20 mouse cellular contexts compared by ENCODE assay signal in genomic region chr8:12389116-12389471, GRCm38 (mm10). TPM values are rescaled to one million over a fixed set of nuclear protein-coding genes. Genes with fewer than 3 reads are reported as not detected.
DNase-seq lines count a peak whose midpoint lies in the region; ATAC-seq and TF ChIP-seq lines count a peak whose summit lies in the region.
"Had no signal": no experiment of that assay in that cellular context is flagged by ENCODE, and none has a peak within 500 bp of the region (broad histone marks: within the 10 kb centered on the region; RNA-seq: fewer than 3 reads in every experiment).

No protein-coding gene starts in this region.

- peaks cover 83% of the 10 kb centered on the region for H3K4me1 ChIP-seq in hindbrain, embryonic 10.5 days (replicated peaks)
- H3K4me1 ChIP-seq in hindbrain, embryonic 16.5 days (ENCODE audit: control insufficient read depth, insufficient read depth, low read depth, low read length) = peaks cover 9% of the 10 kb centered on the region; the same call in 1 of the 2 replicates
- peaks cover 5% of the 10 kb centered on the region; the same call in 1 of the 2 replicates for H3K4me1 ChIP-seq in forebrain, postnatal 0 days (ENCODE audit: insufficient read depth)
- peaks cover 70% of the 10 kb centered on the region for H3K4me1 ChIP-seq in midbrain, embryonic 13.5 days (replicated peaks)
- H3K4me1 ChIP-seq in liver, embryonic 11.5 days (replicated peaks; ENCODE audit: control insufficient read depth, insufficient read depth, low read length) = 0 out of 2 replicates have a peak, but pooled peaks cover 4% of the 10 kb centered on the region

- H3K27ac ChIP-seq in hindbrain, embryonic 10.5 days = no peak overlapping the region
- H3K27ac ChIP-seq in hindbrain, embryonic 16.5 days (ENCODE audit: low read depth, low read length) = no peak overlapping the region
- H3K27ac ChIP-seq in forebrain, postnatal 0 days (ENCODE audit: low read depth, low read length) = peak overlapping the region; percentile 88
- H3K27ac ChIP-seq in midbrain, embryonic 13.5 days = no peak overlapping the region
- no peak overlapping the region for H3K27ac ChIP-seq in liver, embryonic 11.5 days (ENCODE audit: low read depth, low read length)
- H3K27ac ChIP-seq: gastrocnemius, adult 2 months; heart, adult 2 months; liver, embryonic 15.5 days; stomach, embryonic 15.5 days had no signal

- 1% methylated on average over 5 of the region's 5 CpGs for WGBS in hindbrain, embryonic 10.5 days
- 5% methylated on average over 5 of the region's 5 CpGs for WGBS in hindbrain, embryonic 16.5 days
- WGBS in forebrain, postnatal 0 days = 22% methylated on average over 5 of the region's 5 CpGs
- 3% methylated on average over 5 of the region's 5 CpGs for WGBS in midbrain, embryonic 13.5 days
- WGBS in liver, embryonic 11.5 days = 5% methylated on average over 5 of the region's 5 CpGs

- 0 out of 2 replicates have a peak overlapping the region, but pooled peaks have one; percentile 9 for H3K4me3 ChIP-seq in hindbrain, embryonic 10.5 days
- no peak overlapping the region for H3K4me3 ChIP-seq in hindbrain, embryonic 16.5 days (ENCODE audit: low read length)
- peak overlapping the region; percentile 9; the same call in 1 of the 2 replicates for H3K4me3 ChIP-seq in forebrain, postnatal 0 days (ENCODE audit: low read depth, low read length)
- H3K4me3 ChIP-seq in midbrain, embryonic 13.5 days (replicated peaks) = no peak overlapping the region
- no peak overlapping the region for H3K4me3 ChIP-seq in liver, embryonic 11.5 days (ENCODE audit: low read depth, low read length)
- H3K4me3 ChIP-seq: gastrocnemius, adult 2 months; heart, adult 2 months; liver, embryonic 15.5 days; stomach, embryonic 15.5 days had no signal

- no peak overlapping the region for H3K9ac ChIP-seq in hindbrain, embryonic 16.5 days (ENCODE audit: low read depth, low read length)
- peak overlapping the region; percentile 28 for H3K9ac ChIP-seq in forebrain, postnatal 0 days
- 0 out of 2 replicates have a peak overlapping the region, but pooled peaks have one; percentile 2 for H3K9ac ChIP-seq in midbrain, embryonic 13.5 days (replicated peaks)
- H3K9ac ChIP-seq in liver, embryonic 11.5 days (ENCODE audit: low read depth, low read length) = no peak overlapping the region
- H3K9ac ChIP-seq: liver, embryonic 15.5 days; stomach, embryonic 15.5 days had no signal

- ATAC-seq in hindbrain, embryonic 16.5 days = no peak
- ATAC-seq in forebrain, postnatal 0 days = no peak
- no peak for ATAC-seq in midbrain, embryonic 13.5 days
- ATAC-seq in cerebellum, adult (ENCODE audit: insufficient number of reproducible peaks, low FRiP score, low TSS enrichment) = no peak
- ATAC-seq in liver, embryonic 11.5 days (replicated peaks; ENCODE audit: low FRiP score) = no peak
- ATAC-seq: intestine, postnatal 0 days; Patski had no signal

- H3K36me3 ChIP-seq in hindbrain, embryonic 10.5 days = no peaks in the 10 kb centered on the region
- no peaks in the 10 kb centered on the region for H3K36me3 ChIP-seq in hindbrain, embryonic 16.5 days (ENCODE audit: control insufficient read depth, insufficient read depth, low read length)
- H3K36me3 ChIP-seq in forebrain, postnatal 0 days (ENCODE audit: insufficient read depth) = no peaks in the 10 kb centered on the region
- no peaks in the 10 kb centered on the region for H3K36me3 ChIP-seq in midbrain, embryonic 13.5 days
- H3K36me3 ChIP-seq in liver, embryonic 11.5 days (ENCODE audit: control insufficient read depth, insufficient read depth, low read length) = no peaks in the 10 kb centered on the region
- H3K36me3 ChIP-seq: liver, embryonic 15.5 days; stomach, embryonic 15.5 days had no signal

- no peaks in the 10 kb centered on the region for H3K9me3 ChIP-seq in hindbrain, embryonic 10.5 days
- no peaks in the 10 kb centered on the region for H3K9me3 ChIP-seq in hindbrain, embryonic 16.5 days (ENCODE audit: control insufficient read depth, low read length)
- H3K9me3 ChIP-seq in forebrain, postnatal 0 days (ENCODE audit: low read length) = no peaks in the 10 kb centered on the region
- no peaks in the 10 kb centered on the region for H3K9me3 ChIP-seq in midbrain, embryonic 13.5 days
- no peaks in the 10 kb centered on the region for H3K9me3 ChIP-seq in liver, embryonic 11.5 days (ENCODE audit: control insufficient read depth, low read length)
- H3K9me3 ChIP-seq: liver, embryonic 15.5 days; stomach, embryonic 15.5 days had no signal

- TF ChIP-seq CTCF in forebrain, postnatal 0 days (IDR thresholded peaks at IDR 0.05; ENCODE audit: low read depth) = no peak

- DNase-seq in hindbrain, embryonic 10.5 days (ENCODE audit: low spot score) = peak; percentile 45
- DNase-seq in embryo, embryonic 11 days = peak; percentile 41
- peak; percentile 58 for DNase-seq in forebrain, postnatal 0 days
- no peak for DNase-seq in left cerebral cortex, adult 9 months (ENCODE audit: low spot score in 2 of 2)
- DNase-seq in liver, embryonic 11.5 days (ENCODE audit: low spot score) = no peak
- DNase-seq: cerebellum, adult 11-12 months; gastrocnemius, adult 2 months; heart, adult 2 months; kidney, postnatal 4 days; lung, postnatal 4 days; thymus, postnatal 36 days had no signal

- no peak overlapping the region for H3K4me2 ChIP-seq in hindbrain, embryonic 16.5 days (ENCODE audit: low read length)
- H3K4me2 ChIP-seq in forebrain, postnatal 0 days (ENCODE audit: low read depth) = peak overlapping the region; percentile 78
- H3K4me2 ChIP-seq in midbrain, embryonic 13.5 days (replicated peaks) = peak overlapping the region; percentile 66
- H3K4me2 ChIP-seq in liver, embryonic 11.5 days = no peak overlapping the region
- H3K4me2 ChIP-seq: liver, embryonic 15.5 days; stomach, embryonic 15.5 days had no signal

- H3K27me3 ChIP-seq in hindbrain, embryonic 10.5 days (ENCODE audit: insufficient read depth, poor library complexity, severe bottlenecking) = peaks cover 100% of the 10 kb centered on the region
- peaks cover 48% of the 10 kb centered on the region for H3K27me3 ChIP-seq in hindbrain, embryonic 16.5 days (replicated peaks; ENCODE audit: control insufficient read depth, insufficient read depth, low read length)
- peaks cover 38% of the 10 kb centered on the region for H3K27me3 ChIP-seq in forebrain, postnatal 0 days (ENCODE audit: insufficient read depth, low read length)
- peaks cover 79% of the 10 kb centered on the region for H3K27me3 ChIP-seq in midbrain, embryonic 13.5 days
- peaks cover 100% of the 10 kb centered on the region for H3K27me3 ChIP-seq in liver, embryonic 11.5 days (replicated peaks; ENCODE audit: control insufficient read depth, insufficient read depth, low read length)

RNA-seq across cellular contexts. Expression of gene Sox1, which starts 6.0 kb away (rescaled TPM):
- 2.5 and 2.6 TPM in 2 replicates for polyA plus RNA-seq in hindbrain, embryonic 10.5 days (2016; fragmentation: Nextera tagmentation; extraction: Ambion mirVana)
- 1.2 and 1.4 TPM in 2 replicates for polyA plus RNA-seq in hindbrain, embryonic 16.5 days (2015; fragmentation: Nextera tagmentation; extraction: Ambion mirVana)
- total RNA-seq in forebrain, postnatal 0 days (2014; rRNA removed) = 22.5 and 36.5 TPM in 2 replicates
- polyA plus RNA-seq in forebrain, postnatal 0 days (2015; fragmentation: Nextera tagmentation; extraction: Ambion mirVana) = 2.6 and 4.3 TPM in 2 replicates
- polyA plus RNA-seq in midbrain, embryonic 13.5 days (2015; fragmentation: Nextera tagmentation; extraction: Ambion mirVana) = 3.1 and 3.6 TPM in 2 replicates
- polyA plus RNA-seq in liver, embryonic 11.5 days (2014; fragmentation: Nextera tagmentation; extraction: Ambion mirVana) = not detected in 2 replicates
- total RNA-seq: gastrocnemius, adult 2 months; heart, adult 2 months had no signal
- polyA plus RNA-seq: heart, adult 2 months; heart, postnatal 0 days; intestine, postnatal 0 days; liver, embryonic 15.5 days; Patski; small intestine, adult 2 months; stomach, embryonic 15.5 days had no signal

Comparison
In these comparisons a context has a peak if more than half of its experiments do, and no peak if none do; other contexts are left out.
1. H3K4me3 ChIP-seq: peak in hindbrain, embryonic 10.5 days (single experiment) and forebrain, postnatal 0 days (single experiment); none in hindbrain, embryonic 16.5 days (single experiment), midbrain, embryonic 13.5 days (single experiment) and liver, embryonic 11.5 days (single experiment).
2. DNase-seq: peak in hindbrain, embryonic 10.5 days (single experiment), embryo, embryonic 11 days (single experiment) and forebrain, postnatal 0 days (single experiment); none in left cerebral cortex, adult 9 months (0 of 2) and liver, embryonic 11.5 days (single experiment).
3. H3K4me2 ChIP-seq: peak in forebrain, postnatal 0 days (single experiment) and midbrain, embryonic 13.5 days (single experiment); none in hindbrain, embryonic 16.5 days (single experiment) and liver, embryonic 11.5 days (single experiment).
4. H3K9ac ChIP-seq: peak in forebrain, postnatal 0 days (single experiment) and midbrain, embryonic 13.5 days (single experiment); none in hindbrain, embryonic 16.5 days (single experiment) and liver, embryonic 11.5 days (single experiment).